Mouse (Mus musculus) kidney, embryonic 14.5 days (tissue): ENCODE measurements at regions not wholly inside any gene's neighbourhood (a gene's known extent, or its start where the extent isn't known, plus 50 kb on each side); places are given as distances from the start of the nearest gene placed in this dataset.

Source experiments
- ATAC-seq: fragments of 200-750 bp; cut with Nextera tagmentation; 2 replicates; pipeline ENCODE4 v1.8.0; 2017; ENCODE audit warnings: moderate number of reproducible peaks, mild to moderate bottlenecking, moderate TSS enrichment, moderate library complexity; ENCODE audit not compliant: low FRiP score, low TSS enrichment
- H3K27ac ChIP-seq: fragments of 300-500 bp; sonication (generic); 2 replicates; pipeline ENCODE4 v1.5.1; 2014; ENCODE audit warnings: low read depth, mild to moderate bottlenecking, low read length, moderate library complexity, mixed read lengths
- H3K27me3 ChIP-seq: fragments of 300-500 bp; sonication (generic); 2 replicates; pipeline ENCODE4 v1.6.1; 2014; ENCODE audit warnings: mild to moderate bottlenecking, low read length; ENCODE audit not compliant: control insufficient read depth, insufficient read depth
- H3K36me3 ChIP-seq: fragments of 300-500 bp; sonication (generic); 2 replicates; pipeline ENCODE4 v1.6.1; 2014; ENCODE audit warnings: low read length, mixed read lengths; ENCODE audit not compliant: control insufficient read depth, insufficient read depth
- H3K4me1 ChIP-seq: fragments of 300-500 bp; sonication (generic); 2 replicates; pipeline ENCODE4 v1.6.1; 2014; ENCODE audit warnings: low read length, mixed read lengths; ENCODE audit not compliant: control insufficient read depth, insufficient read depth
- H3K4me2 ChIP-seq: fragments of 300-500 bp; sonication (generic); replicated peaks from 2 replicates; pipeline ENCODE4 v1.6.1; 2014; ENCODE audit warnings: low read depth, mild to moderate bottlenecking, low read length
- H3K4me3 ChIP-seq: fragments of 300-500 bp; sonication (generic); 2 replicates; pipeline ENCODE4 v1.5.1; 2014; ENCODE audit warnings: mild to moderate bottlenecking, low read length
- H3K9ac ChIP-seq: fragments of 300-500 bp; sonication (generic); 2 replicates; pipeline ENCODE4 v1.6.1; 2014; ENCODE audit warnings: low read depth, mild to moderate bottlenecking, low read length, moderate library complexity
- H3K9me3 ChIP-seq: fragments of 300-500 bp; sonication (generic); 2 replicates; pipeline ENCODE4 v1.6.1; 2016; ENCODE audit warnings: low read length; ENCODE audit not compliant: control insufficient read depth
- WGBS: fragments of 180-500 bp; shearing (Covaris S2); extraction: QIAGEN DNeasy Blood & Tissue Kit; methylation state at CpG from one replicate; pipeline ENCODE4 v1.1.7; 2014; 5-methylcytosine and 5-hydroxymethylcytosine counted together

DNA sequence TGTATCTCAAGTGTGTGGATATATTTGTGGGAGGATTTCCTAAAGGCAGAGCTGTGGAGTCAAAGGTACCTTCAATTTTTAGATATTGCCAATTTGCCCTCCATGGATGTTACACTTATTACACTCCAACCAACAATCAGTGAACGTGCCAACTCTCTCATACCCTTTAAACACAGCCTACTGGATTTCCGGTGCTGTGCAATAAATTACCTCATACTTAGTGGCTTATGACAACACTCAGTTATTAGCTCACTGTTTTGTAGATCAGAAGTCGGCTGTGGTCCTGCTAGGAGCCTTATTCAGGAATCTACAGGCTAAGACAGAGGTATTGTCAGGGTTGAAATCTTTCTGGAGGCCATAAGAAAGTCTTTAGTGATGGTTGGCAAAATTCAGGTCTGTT lies 77.2 kb downstream of the Ddx3x start:
- Histone ChIP-seq H3K9me3 (no peaks in the 10 kb centered on the region), H3K27me3 (no peaks in the 10 kb centered on the region), H3K9ac (no peak overlapping the region), H3K4me1 (no peaks in the 10 kb centered on the region), H3K36me3 (no peaks in the 10 kb centered on the region), H3K4me3 (no peak overlapping the region), H3K27ac (no peak overlapping the region), H3K4me2 (no peak overlapping the region)
- ATAC-seq = no peak
- WGBS = 76% methylated on average over 3 of the region's 3 CpGs

DNA sequence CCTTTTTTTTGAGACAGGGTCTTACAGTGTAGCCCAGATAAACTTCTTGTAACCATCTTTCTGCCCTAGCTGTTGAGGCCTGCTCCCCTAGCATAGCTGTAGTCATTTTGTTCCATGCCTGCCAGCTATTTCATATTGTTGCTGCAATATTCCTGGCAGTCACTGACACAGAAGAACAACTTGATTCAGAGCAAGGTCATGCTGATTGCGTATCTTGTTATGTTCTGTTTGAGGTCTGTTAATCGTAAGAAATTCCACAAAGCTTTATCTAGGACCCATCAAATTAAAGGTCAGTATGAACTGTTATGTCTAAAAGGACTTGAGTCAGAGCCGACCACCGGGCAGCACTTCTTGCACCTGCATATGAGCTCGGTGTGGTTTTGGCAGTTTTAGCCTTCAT lies 79.7 kb downstream of the Ddx3x start:
- no peak for ATAC-seq

GRCm38 (mm10) chrX:13370319-13370718 lies 89.5 kb downstream of the Ddx3x start:
- no peaks in the 10 kb centered on the region; the same call in 1 of the 2 replicates for H3K27me3 ChIP-seq
- no peak for ATAC-seq
- WGBS = 85% methylated on average over 4 of the region's 4 CpGs

More for the DNA sequence above, 79.7 kb downstream of the Ddx3x start:
- 89% methylated on average over 5 of the region's 5 CpGs for WGBS
- Histone ChIP-seq H3K27ac (no peak overlapping the region), H3K9ac (no peak overlapping the region), H3K4me2 (no peak overlapping the region), H3K9me3 (no peaks in the 10 kb centered on the region), H3K4me1 (no peaks in the 10 kb centered on the region), H3K27me3 (no peaks in the 10 kb centered on the region), H3K4me3 (no peak overlapping the region), H3K36me3 (no peaks in the 10 kb centered on the region)

DNA sequence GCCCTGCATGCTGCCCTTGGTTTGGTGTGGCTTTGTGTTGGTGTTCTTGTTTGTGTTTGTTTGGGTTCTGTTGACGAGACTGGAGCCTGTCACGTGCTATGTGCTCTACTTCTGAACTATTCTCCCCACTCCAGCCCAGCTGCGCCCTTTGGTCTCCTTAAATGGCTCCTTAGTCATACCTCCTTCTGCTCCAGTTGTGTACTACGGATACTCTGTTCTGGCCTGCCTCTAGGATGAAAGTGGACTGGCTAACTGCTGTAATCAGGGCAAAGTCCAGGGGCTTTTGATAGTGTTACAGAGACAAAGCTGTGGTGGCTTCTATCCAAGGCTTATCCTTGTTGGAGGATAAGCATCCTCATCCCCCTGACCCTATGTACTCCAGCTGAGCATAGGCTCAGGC lies 92.0 kb downstream of the Ddx3x start:
- Histone ChIP-seq H3K27me3 (no peaks in the 10 kb centered on the region; the same call in 1 of the 2 replicates), H3K4me2 (no peak overlapping the region), H3K36me3 (no peaks in the 10 kb centered on the region), H3K9ac (no peak overlapping the region), H3K9me3 (no peaks in the 10 kb centered on the region), H3K4me3 (no peak overlapping the region), H3K4me1 (no peaks in the 10 kb centered on the region), H3K27ac (no peak overlapping the region)
- WGBS = 91% methylated on average over 4 of the region's 4 CpGs
- no peak for ATAC-seq

More at GRCm38 (mm10) chrX:13370319-13370718, 89.5 kb downstream of the Ddx3x start:
- Histone ChIP-seq H3K4me1 (no peaks in the 10 kb centered on the region), H3K9me3 (no peaks in the 10 kb centered on the region), H3K9ac (no peak overlapping the region), H3K4me3 (no peak overlapping the region), H3K36me3 (no peaks in the 10 kb centered on the region), H3K27ac (no peak overlapping the region), H3K4me2 (no peak overlapping the region)

- no peaks in the 10 kb centered on the region for H3K27me3 ChIP-seq
- no peak for ATAC-seq
- H3K36me3 ChIP-seq = no peaks in the 10 kb centered on the region
- H3K9ac ChIP-seq = no peak overlapping the region
- no peak overlapping the region for H3K27ac ChIP-seq
- WGBS = 86% methylated on average over 9 of the region's 9 CpGs
- H3K9me3 ChIP-seq = no peaks in the 10 kb centered on the region
- no peak overlapping the region for H3K4me2 ChIP-seq
- no peak overlapping the region for H3K4me3 ChIP-seq
- H3K4me1 ChIP-seq = no peaks in the 10 kb centered on the region
Observed at GRCm38 (mm10) chrX:13386354-13386753, 79.6 kb upstream of the Nyx start.

DNA sequence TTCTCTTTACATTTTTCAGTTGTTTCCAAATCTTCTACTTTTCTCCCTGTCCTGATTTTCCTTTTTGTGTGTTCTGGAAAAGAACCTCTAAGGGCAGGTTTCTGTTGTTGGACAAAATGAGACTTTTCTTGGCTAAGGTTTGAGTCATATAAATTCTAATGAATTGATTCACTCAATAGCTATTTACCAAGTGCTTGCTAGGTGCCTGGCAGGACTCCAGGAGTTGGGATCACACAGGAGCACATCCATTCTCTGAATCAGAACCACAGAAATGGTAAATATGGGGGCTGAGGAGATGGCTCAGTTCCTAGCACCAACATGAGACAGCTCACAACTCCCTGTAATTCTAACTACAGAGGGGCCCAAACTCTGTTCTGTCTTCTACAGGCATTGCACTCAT lies 67.4 kb upstream of the Nyx start:
- H3K4me3 ChIP-seq = no peak overlapping the region
- H3K4me2 ChIP-seq = no peak overlapping the region
- H3K9ac ChIP-seq = no peak overlapping the region
- no peaks in the 10 kb centered on the region for H3K9me3 ChIP-seq
- no peaks in the 10 kb centered on the region for H3K4me1 ChIP-seq
- ATAC-seq = no peak
- no peak overlapping the region for H3K27ac ChIP-seq
- H3K27me3 ChIP-seq = no peaks in the 10 kb centered on the region
- H3K36me3 ChIP-seq = no peaks in the 10 kb centered on the region

GRCm38 (mm10) chrX:13412726-13413125 lies 53.2 kb upstream of the Nyx start:
- 59% methylated on average over 2 of the region's 2 CpGs for WGBS
- H3K36me3 ChIP-seq = no peaks in the 10 kb centered on the region
- H3K27ac ChIP-seq = no peak overlapping the region
- H3K4me2 ChIP-seq = no peak overlapping the region
- H3K4me3 ChIP-seq = no peak overlapping the region
- peaks cover 5% of the 10 kb centered on the region; the same call in 1 of the 2 replicates for H3K27me3 ChIP-seq
- no peak overlapping the region for H3K9ac ChIP-seq
- no peaks in the 10 kb centered on the region for H3K4me1 ChIP-seq
- no peak for ATAC-seq
- no peaks in the 10 kb centered on the region for H3K9me3 ChIP-seq

- H3K4me1 ChIP-seq = no peaks in the 10 kb centered on the region
- 47% methylated on average over 3 of the region's 3 CpGs for WGBS
- no peak for ATAC-seq
Observed at GRCm38 (mm10) chrX:13413135-13413534, 52.8 kb upstream of the Nyx start.

More at GRCm38 (mm10) chrX:13413135-13413534, 52.8 kb upstream of the Nyx start:
- Histone ChIP-seq H3K4me2 (no peak overlapping the region), H3K27me3 (peaks cover 5% of the 10 kb centered on the region; the same call in 1 of the 2 replicates), H3K9me3 (no peaks in the 10 kb centered on the region), H3K9ac (no peak overlapping the region), H3K4me3 (no peak overlapping the region), H3K36me3 (no peaks in the 10 kb centered on the region), H3K27ac (no peak overlapping the region)
